Mouse (Mus musculus) liver, embryonic 14.5 days (tissue): Measurements from ENCODE around the gene Fasl.

Experiments
- CTCF ChIP-seq: IDR thresholded peaks from 2 replicates; pipeline ENCODE4 v1.5.1; 2016; ENCODE audit warnings: antibody characterized with exemption, low read depth, control low read depth
- EP300 ChIP-seq: IDR thresholded peaks from 2 replicates; pipeline ENCODE4 v1.6.1; 2016; ENCODE audit warnings: antibody characterized with exemption, low read depth

- TF ChIP-seq CTCF (no peak), EP300 (peak; percentile 68)
Observed at GRCm38 (mm10) chr1:161771293-161771692, 17.0 kb downstream of the Fasl start.
